Mouse (Mus musculus) cerebellum, adult (tissue): Measurements from ENCODE around the gene Vapb.

Source experiments
- ATAC-seq: cut with Nextera tagmentation; 2 replicates; pipeline ENCODE4 v1.9.2; 2017; ENCODE audit warnings: mild to moderate bottlenecking, moderate library complexity, mixed read lengths; ENCODE audit not compliant: insufficient number of reproducible peaks, low FRiP score, low TSS enrichment

The Vapb gene

DNA sequence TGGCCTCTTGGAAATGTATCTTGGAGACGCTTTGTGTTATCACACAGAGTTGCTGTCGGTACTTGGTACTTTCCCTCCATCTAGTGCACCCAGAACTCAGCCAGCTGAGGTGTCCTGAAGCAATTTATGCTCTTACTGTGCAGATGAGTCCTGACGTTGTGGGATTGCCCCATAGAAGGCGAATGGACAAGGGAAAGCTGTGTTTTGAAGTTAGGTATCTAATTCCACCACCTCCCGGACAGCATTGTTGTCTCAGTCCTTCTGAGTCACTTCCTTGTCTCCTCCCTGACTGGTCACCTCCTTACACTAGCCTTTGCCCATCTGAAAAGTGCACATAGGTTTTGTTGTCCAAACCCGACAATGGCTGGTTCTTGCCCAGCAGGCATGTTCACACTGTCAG, 47.6 kb downstream of the Vapb start:
- no peak for ATAC-seq

DNA sequence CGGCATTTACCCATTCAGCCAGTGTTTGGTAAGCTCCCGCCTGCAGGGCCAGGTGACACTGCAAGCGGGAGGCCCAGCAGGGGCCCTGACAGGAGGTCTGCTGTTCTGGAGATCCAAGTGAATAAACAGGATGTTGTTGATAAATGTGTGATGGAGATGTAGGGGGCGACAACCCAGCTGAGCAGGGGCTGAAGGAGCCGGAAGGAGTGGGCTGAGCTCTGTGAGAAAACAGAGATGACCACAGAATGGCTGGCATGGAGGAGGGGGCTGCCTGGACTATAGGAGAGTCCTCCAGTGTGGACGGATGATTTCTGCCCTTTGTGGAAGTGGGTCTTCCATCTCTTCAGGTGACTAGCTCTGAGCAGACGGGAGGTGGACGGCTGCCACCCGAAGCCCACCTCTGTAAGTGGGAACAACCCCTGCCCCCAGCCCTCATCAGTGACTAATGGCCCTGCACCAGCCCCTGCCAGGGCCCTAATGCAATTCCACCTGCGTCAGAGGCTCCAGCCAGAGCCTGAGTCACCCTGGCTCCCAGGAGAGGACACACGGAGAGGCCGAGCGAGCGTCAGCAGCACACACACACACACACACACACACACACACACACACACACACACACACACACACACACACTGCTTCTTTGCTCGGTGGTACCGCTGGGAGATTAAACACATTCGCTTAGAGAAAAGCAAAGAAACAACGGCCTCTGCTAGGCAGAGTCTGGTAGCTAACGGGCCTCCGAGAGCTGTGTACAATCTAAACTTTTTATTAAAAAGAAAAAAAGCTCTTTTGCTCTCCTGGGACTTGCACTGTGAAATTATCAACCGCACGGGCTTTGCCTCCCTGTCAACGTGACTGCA, 52.9 kb downstream of the Vapb start:
- peak; percentile 49; the same call in 1 of the 2 replicates for ATAC-seq

DNA sequence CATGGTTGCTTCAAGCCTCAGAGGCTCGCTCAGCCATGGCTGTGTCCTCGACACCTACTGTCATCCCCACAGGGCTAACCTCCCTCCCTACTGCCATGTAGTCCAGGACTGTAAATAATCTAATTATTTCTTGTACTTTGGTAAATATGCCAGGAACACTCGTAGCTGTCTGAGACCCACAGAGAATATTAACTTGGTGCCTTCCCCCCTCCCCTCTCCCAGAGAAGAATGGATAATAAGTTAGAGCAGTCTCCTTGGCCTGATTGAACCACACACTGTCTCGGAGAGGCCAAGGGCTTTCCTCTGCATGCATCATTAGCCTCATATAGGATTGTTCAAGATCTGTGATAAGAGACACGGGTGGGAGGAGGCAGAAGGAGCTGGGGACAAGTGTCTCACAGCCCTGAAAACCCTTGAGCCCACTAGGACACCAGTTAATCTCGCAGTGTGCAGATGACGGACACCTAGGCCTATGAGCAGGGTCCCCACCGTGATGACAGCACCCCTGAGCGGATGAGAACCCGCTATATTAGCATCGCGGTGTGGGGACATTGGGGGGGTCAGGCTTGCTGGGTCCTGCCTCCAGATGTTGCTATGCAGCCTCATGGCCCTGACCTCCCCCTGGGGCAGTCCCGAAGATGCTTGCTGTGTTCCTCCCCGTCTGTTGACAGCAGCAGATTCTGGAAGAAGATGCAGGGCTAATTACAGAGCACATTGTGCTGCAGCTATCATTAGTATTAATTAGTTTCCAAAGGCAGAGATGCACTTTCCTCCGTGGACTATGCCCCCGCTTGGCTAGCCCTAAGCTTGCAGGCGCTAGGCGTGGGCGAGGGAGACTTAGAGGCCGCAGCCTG, 54.8 kb downstream of the Vapb start:
- ATAC-seq, result no peak

DNA sequence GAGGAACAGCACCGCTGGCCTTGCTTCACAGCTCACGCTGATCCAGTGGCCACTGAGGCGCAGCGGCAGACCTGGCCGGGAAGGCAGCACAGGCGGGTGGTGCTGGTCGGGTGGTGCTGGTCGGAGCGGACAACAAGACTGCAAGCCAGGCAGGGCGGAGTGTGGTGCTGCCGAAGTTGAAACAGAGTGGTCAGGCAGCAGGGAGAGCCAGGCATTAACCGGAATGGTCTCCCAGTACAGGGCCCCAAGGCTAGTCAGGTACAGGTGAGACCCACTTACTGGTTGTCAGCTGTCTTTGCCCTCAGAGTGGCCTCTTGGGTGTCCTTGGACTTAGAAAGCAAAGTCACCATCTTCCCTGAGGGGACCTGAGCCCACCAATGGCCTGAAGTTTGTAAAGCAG, 56.7 kb downstream of the Vapb start:
- no peak for ATAC-seq

DNA sequence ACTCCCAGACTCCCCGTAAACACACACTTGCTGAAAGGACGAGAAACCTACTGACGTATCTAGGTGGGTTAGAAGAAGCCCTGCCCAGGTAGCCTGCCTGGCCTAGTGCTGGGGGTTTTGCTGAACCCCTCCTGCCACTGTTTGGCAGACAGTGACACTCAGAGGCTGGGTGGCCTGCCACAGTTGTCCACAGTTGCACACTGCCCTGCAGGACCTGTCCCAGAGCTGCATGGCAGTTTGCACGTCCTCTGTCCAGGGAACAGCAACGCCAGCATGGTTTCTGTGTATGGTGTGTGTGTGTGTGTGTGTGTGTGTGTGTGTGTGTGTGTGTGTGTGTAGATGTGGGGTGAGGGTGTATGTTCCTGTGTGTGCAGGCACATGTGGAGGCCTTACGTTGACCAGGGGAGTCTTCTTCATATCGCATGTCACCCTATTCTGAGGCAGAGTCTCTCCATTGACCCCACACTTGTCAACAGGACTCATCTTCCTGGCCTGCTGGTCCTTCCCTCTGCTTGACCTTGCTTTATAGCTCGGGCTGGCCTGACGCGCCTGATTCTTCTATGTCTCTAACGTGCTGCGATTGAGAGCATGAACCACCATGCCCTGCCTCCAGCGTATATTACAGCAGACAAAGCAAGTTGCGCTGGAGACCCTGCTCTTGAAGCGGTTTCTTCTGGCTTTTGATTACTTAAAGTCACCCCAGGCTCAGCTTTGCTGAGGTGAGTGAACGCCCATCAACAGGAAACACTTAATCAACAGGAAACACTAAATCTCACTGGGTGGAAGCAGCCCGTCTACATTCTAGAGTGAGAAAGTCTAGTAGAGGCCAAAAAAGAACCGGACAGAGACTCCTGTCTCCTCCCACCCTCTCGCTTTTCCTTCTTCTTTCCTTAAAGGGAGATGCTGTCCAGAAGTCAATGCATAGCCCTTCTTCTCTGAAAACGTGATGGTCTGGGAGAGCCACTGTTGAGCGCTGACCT, 57.5 kb downstream of the Vapb start:
- no peak for ATAC-seq

DNA sequence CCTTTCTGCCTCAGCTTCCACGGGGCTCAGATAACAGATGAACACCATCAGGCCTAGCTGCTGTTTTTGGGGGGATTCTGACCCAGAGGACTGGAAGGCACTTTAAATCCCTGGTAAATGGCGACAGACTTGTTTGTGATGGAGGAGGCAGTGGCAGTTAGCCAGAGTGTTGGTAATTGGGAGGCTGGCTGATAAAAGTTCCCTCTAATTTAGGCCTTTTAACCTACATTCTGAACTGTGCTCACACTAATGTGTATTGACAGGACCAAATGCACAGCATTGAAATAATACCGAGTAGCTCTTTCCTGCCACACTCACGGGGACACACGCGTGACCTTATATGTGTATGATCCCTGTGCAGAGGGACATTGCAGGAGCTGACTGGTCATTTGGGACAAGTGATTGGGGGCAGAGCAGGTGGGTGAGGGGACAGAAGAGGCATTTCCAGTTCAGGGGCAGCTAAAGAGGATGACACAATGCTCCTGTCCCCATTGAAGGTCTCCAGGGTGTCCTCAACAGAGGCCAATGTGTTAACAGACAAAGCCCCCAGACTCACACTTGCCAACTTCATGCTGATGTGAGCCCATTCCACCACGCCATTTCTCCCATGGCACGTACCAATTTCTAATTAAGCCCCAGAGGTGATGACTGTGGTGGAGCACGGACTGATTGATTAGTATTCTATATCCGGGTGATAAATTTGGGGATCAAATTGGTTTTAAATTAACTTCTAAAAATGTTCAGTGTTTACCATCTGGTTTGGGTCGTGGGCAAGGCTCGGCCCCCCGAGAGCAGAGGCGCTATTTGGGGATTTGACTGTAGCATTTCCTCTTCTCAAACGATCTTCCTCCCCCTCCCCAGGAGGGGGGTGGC, 58.7 kb downstream of the Vapb start:
- ATAC-seq, result no peak

DNA sequence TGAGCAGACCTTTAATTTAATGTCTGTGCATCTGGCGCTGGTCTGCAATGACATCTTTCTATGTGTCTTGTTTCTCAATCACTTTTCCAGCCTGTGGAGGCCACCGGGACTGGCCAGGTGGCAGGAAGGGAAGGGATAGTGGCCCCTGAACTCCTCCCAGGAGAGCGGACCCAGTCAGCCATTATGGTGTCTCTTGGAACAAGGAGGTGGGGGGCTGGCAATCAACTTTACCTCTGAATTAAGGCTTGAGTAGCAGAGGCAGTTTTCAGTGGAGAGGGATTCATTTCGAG, 59.3 kb downstream of the Vapb start:
- no peak for ATAC-seq

DNA sequence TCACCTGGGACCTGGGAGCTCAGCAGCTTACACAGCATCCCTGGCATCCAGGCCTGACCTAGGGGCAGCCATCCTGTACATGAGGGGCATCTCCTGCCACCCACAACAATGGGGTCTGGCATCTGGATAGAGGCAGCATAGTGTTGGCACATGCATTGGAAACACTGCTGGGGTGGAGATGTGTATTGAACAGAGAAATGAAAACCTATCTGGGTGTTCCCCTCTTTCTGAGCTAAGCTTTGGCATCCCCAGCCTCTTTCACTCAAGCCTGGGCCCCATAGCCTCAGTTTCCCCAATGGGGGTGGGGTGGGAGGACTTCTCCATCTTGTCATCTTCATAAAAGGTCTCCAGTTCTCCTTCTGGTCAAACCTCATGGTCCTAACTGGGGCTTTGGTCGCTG, 62.2 kb downstream of the Vapb start:
- ATAC-seq, result no peak

DNA sequence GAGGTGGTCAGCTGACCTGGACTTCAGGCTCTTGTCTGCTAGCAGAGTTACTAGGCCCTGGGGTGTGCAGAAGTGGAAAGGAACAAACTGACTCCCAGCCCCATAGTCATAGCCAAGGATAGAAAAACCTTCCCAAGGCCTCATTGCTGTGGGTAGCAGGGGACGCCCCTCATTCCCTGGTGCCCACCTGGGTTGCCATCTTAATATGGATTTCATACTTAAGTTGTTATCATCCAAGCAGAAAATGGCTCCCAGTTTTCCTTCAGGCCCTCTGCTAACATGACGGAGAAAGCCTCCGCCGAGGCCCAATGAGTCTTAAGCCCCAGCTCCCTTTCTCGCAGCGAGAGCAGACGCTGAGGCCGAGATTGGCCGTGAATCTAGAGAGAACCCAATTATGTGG, 63.3 kb downstream of the Vapb start:
- ATAC-seq, result no peak

DNA sequence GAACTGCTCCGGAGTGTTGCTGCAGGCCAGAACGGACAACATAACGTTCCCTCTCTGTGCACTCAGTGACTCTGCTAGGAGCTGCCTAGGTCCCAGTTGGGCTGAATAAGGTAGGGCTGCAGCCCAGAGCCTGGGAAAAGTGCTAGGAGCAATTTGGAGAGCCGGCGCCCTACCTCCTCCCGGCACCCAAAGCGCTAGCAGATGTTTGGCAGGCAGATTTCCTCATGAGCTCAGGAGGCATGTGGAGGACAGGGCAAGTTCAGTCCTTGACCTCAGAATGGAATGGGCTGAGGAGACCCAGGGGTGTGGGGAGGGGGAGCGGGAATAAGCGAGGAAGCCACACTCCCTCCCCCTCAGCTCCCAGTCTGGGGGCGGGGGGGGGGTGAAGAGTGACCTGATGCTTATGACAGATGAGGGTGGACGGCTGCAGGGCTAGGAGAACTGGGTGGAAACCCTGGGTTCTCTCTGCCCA, 64.1 kb downstream of the Vapb start:
- ATAC-seq, result no peak

DNA sequence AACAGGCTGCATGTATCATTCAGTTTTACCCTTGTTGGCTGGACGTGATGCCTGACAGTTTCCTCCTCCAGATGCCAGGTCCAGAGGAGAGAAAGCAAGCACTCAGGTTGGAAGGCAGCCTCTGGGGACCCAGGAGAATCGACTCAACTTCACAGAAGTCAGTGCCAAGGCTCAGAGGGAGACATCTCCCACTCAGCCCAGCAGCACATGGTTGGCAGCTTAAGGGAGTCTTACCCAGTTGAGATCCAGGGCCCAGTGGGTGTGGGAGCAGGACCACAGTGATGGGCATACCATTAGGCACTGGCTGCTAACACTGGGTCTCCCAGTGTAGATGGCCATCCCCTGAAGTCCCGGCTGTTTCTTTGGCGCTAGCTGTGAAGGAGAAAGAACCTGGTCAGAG, 64.9 kb downstream of the Vapb start:
- ATAC-seq, result no peak

DNA sequence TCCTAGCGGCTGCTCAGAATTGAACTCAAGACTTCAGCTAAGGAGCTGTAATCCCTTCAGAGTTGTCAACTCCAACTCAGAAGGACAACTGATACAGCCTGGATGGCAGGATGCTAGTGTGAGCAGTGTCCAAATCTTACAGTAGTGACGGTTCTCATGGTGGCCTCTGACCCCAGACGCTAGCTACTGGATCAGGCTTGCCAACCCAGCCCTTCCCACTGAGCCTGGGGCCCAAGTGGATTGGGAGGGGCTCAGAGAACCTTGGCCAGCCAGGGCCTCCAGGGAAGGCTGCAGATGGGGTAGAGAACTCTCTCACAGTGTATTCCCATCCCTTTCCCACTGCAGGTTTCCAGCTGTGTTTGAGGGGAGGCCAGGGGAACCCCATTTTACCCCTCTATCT, 65.6 kb downstream of the Vapb start:
- no peak for ATAC-seq

DNA sequence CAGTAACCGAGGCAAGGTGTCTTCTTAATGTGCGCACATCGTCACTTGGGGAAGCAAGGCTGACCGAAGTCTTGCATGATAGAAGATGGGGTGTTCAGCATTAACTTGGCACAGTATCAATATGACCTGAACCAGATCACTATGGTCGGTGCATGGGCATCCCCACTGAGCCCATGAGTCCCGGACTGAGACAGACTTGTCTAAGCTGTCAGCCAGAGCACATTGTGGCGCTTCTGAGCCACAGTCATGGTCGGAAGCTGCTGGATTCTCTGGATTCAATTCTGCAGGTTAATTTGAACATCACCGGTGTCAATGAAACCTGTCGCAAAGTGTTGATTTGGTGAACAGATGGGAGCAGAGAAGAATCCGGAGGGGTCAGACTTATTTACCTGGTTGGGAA, 66.5 kb downstream of the Vapb start:
- no peak for ATAC-seq

DNA sequence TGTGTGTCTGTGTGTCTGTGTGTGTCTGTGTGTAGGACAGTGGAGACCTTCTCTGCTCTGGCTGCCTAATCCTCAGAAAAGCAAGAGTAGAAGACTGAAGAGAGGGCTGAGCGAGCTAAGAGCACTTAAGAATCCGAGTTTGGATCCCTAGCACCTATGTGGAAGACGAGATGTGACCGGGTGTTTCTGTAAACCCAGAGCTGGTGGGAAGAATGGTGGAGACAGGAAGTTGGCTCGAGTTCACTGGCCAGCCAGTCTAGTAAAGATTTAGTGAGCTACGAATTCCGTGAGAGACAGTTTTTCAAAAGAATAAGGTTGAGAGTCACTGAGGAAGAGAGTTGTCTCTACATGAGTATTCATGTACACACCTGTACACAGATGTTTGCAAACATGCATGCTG, 69.3 kb downstream of the Vapb start:
- ATAC-seq, result no peak

DNA sequence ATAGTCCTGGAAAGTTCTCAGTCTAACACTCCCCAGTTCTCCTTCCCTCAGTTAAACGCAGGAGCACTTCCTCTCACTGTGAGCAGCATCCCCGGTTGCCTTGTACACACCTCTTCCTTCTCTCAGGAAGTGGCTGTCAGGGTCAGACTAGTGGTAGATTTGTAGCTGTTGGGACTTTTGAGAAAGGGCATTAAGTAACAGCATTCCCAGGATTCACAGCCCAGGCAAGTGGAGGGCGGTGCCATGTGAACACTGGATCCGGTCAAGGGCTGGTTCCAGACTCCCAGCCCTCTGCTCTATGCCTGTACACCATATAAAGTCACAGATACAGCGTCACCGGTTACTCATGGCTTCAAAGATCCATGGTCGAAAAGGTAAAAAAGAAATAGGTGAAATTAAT, 71.6 kb downstream of the Vapb start:
- no peak for ATAC-seq

DNA sequence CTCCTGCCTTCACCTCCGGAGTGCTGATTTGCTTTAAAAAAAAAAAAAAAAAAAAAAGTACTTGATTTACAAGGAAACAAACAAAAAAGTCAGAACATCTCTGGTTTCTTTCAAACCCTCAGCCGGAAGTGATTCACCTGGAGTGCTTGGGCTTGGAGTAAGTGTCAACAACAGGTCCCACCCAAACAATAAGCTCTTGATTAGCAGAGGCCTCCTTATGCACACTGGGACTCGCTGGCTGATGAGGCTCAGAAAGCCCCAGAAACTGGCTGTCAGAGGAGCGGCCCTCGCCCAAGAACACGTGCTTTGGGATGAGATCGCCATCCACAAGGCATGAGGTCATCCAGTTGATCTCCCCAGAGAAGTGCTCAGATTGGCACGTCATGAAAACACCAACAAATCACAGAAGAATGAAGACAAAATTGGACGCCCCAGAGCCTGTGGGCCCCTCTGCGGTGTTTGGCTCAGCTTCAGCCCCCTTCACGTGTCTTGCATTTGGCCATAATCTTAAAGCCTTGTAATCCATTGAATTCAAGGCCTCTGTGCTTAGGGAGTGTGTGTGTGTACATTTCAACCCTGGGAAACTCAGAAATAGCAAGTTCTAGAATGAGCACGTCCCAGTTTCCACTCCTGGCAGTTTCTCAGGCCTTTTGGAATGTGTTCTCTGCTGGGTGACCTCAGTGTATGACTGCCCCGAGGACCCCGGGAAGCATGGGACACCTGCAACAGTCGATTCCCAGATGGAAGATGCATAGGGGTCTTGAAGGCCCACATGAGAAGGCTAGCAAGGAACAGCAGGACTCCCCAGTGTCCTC, 72.9 kb downstream of the Vapb start:
- no peak for ATAC-seq

DNA sequence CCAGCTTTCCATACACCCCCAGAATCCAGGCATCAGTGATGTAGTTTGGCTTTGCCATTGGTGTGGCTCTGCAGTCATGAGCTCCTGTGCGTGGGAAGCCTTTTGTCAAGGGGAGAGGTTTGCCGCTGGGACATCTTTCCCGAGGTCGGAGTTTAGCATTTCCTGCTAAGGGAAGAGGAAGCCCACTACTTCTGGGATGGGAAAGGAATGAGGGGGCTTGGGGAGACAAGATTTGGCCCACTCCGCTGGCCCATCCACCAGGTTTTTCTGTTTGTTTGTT, 73.5 kb downstream of the Vapb start:
- no peak for ATAC-seq

DNA sequence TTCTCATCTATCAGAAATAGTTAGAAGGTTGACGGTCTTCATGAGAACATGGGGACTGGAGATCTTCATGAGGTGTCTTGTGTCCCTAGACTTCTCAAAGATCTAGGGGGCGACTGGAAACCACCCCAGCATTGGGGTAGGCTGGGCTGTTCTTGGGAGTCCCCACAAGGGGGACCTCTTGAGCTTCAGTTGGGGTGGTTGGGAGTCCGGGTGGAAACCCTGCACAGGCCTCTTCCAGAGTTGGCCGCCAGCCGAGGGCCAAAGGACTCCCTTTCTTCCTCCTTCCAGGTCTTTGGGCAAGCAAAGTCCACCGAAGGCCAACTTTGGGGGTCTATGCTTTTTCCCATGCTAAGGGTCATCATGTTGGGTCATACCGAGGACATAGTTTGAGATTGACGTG, 74.5 kb downstream of the Vapb start:
- no peak for ATAC-seq

DNA sequence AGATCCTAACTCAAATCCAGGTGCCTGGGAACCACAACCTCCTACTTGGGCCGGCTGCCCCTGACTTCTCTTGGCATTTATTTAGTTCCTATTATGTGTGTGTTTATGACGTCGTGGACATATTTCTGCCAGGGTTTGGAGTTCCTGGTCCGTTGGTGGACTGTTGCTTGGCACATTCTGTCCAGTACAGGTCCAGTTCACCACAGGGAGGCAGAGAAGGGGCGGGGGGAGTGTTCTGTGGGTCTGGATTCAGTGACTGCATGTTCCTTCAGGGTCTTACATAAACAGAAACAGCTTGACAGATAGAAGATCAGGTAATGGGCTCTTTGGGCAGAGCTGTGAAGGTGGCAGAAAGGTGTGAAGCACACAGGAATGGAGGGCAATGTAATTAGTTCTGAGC, 75.8 kb downstream of the Vapb start:
- no peak for ATAC-seq
